Mouse (Mus musculus): ENCODE measurements around the gene Apoa1. TPM values are rescaled to one million over a fixed set of nuclear protein-coding genes. Genes with fewer than 3 reads are reported as not detected.

Gene Apoa1
- polyA plus RNA-seq (2012; rRNA removed; ENCODE audit: low replicate concordance), result 0.60 and 22.4 TPM in 2 replicates

GRCm38 (mm10) chr9:46228491-46228890 is at the start of gene Apoa1:
Apoa1 (plus strand) TSS chr9:46228580.

GRCm38 (mm10) chr9:46235596-46235648 is 7.0 kb downstream of the Apoa1 start, which contains the start of gene Apoc3:
Apoc3 (minus strand) TSS chr9:46235636.

GRCm38 (mm10) chr9:46240526-46241153 is 12.3 kb downstream of the Apoa1 start, which contains the start of gene Apoa4:
Apoa4 (plus strand) TSS chr9:46240696.

GRCm38 (mm10) chr9:46268343-46268873 is 40.0 kb downstream of the Apoa1 start, which contains the start of gene Apoa5:
Apoa5 (plus strand) TSS chr9:46268633.

GRCm38 (mm10) chr9:46272677-46273454 is 44.5 kb downstream of the Apoa1 start, which contains the start of gene Zpr1:
Zpr1 (plus strand) TSS chr9:46273064.

Other genes starting within 250 kb of the Apoa1 start
- gene Pafah1b2, start 215.9 kb upstream of the Apoa1 start, polyA plus RNA-seq (2012; rRNA removed; ENCODE audit: low replicate concordance), result 17.0 and 27.6 TPM in 2 replicates
- 13.8 and 14.4 TPM in 2 replicates for gene Sik3, start 215.8 kb upstream of the Apoa1 start, polyA plus RNA-seq (2012; rRNA removed; ENCODE audit: low replicate concordance)
- 17.3 and 41.5 TPM in 2 replicates for gene Apoc3, start 7.1 kb downstream of the Apoa1 start, polyA plus RNA-seq (2012; rRNA removed; ENCODE audit: low replicate concordance)
- gene Apoa4, start 12.1 kb downstream of the Apoa1 start, polyA plus RNA-seq (2012; rRNA removed; ENCODE audit: low replicate concordance), result 0.06 and 2.1 TPM in 2 replicates
- 0.04 and 11.8 TPM in 2 replicates for gene Apoa5, start 40.1 kb downstream of the Apoa1 start, polyA plus RNA-seq (2012; rRNA removed; ENCODE audit: low replicate concordance)
- gene Zpr1, start 44.5 kb downstream of the Apoa1 start, polyA plus RNA-seq (2012; rRNA removed; ENCODE audit: low replicate concordance), result 18.8 and 19.6 TPM in 2 replicates
- 10.5 and 10.8 TPM in 2 replicates for gene Bud13, start 54.4 kb downstream of the Apoa1 start, polyA plus RNA-seq (2012; rRNA removed; ENCODE audit: low replicate concordance)
- not detected in 2 replicates for gene 4931429L15Rik, start 91.4 kb downstream of the Apoa1 start, polyA plus RNA-seq (2012; rRNA removed; ENCODE audit: low replicate concordance)

Measured in mammary gland, adult 2 months (tissue).